Mouse (Mus musculus) thymus, adult 2 months (tissue): Measurements from ENCODE around the gene Nxph4.

Experiments used
- CTCF ChIP-seq: fragments of 200-500 bp; IDR thresholded peaks from 2 replicates; pipeline ENCODE4 v1.5.1; 2012; ENCODE audit warnings: mild to moderate bottlenecking, control low read depth, low read length, moderate library complexity, borderline replicate concordance; ENCODE audit not compliant: control insufficient read depth, poor library complexity, insufficient read depth; ENCODE audit errors: extremely low read depth
- POLR2A ChIP-seq: fragments of 200-500 bp; IDR thresholded peaks from 2 replicates; pipeline ENCODE4 v1.6.1; 2012; ENCODE audit warnings: mild to moderate bottlenecking, low read length, control low read depth, moderate library complexity; ENCODE audit not compliant: control insufficient read depth, poor library complexity, insufficient read depth; ENCODE audit errors: extremely low read depth

DNA sequence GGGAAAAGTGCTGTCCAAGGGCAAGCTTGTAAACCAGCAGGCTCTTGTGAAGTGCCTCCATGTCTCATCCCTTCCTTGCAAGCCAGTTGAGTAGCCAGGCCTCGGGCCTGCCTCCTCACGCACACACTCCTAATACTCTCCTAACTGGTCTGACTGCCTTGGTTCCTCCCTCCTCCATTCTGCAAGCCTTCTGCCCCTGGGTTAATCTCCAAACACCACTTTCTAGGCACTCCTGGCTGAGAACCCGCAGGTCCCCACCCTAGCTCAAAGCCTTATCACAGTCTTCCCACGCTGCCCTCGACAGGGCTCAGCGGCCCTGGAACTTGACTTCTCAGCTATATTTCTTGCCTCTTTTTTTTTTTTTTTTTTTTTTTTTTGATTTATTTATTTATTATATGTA, 36.0 kb upstream of the Nxph4 start:
- TF ChIP-seq POLR2A (no peak), CTCF (no peak)
